Mouse (Mus musculus): ENCODE data around the gene Ccpg1os. TPM values are rescaled to one million over a fixed set of nuclear protein-coding genes. Genes with fewer than 3 reads are reported as not detected.

The Ccpg1os gene
- 1 to 10 TPM; 3.7 to 5.0 TPM for total RNA-seq (2021)
- long read RNA-seq, experiment 1, partial matches to known transcripts: 0 of 5 reads
- long read RNA-seq, experiment 1, other reads (novel, unspliced or antisense): 1 of 5 reads
- long read RNA-seq, experiment 2, partial matches to known transcripts: 0 of 3 reads
- long read RNA-seq, experiment 2, other reads (novel, unspliced or antisense): 0 of 3 reads

GRCm38 (mm10) chr9:72985250-72986220 is at the start of gene Ccpg1os, which contains the start of gene Ccpg1:
Ccpg1os (minus strand) TSS chr9:72985382.
Ccpg1 (plus strand) TSS chr9:72985429.
- peak; percentile 94 to 95 for DNase-seq
- intact Hi-C loops (cut with DNase I): no loop called here

- DNase-seq: no peak
- intact Hi-C loops (cut with DNase I): no loop called here
These were observed 48.2 kb upstream of the Ccpg1os start for GRCm38 (mm10) chr9:73033406-73033805.

- no peak for DNase-seq
- intact Hi-C loops (cut with DNase I): no loop called here
These were observed 46.2 kb upstream of the Ccpg1os start for GRCm38 (mm10) chr9:73031421-73031820.

GRCm38 (mm10) chr9:73030443-73030842 is 45.3 kb upstream of the Ccpg1os start:
- DNase-seq: no peak
- intact Hi-C loops (cut with DNase I): no loop called here

GRCm38 (mm10) chr9:73025818-73026636 is 40.8 kb upstream of the Ccpg1os start:
- intact Hi-C loops (cut with DNase I): no loop called here
- peak; percentile 9 to 26 for DNase-seq

GRCm38 (mm10) chr9:73020566-73021097 is 35.5 kb upstream of the Ccpg1os start:
- intact Hi-C loops (cut with DNase I): no loop called here
- no peak for DNase-seq

GRCm38 (mm10) chr9:73019841-73020240 is 34.7 kb upstream of the Ccpg1os start:
- no peak for DNase-seq

GRCm38 (mm10) chr9:73014724-73015123 is 29.5 kb upstream of the Ccpg1os start:
- intact Hi-C loops (cut with DNase I): no loop called here
- DNase-seq: no peak

More at GRCm38 (mm10) chr9:73019841-73020240, 34.7 kb upstream of the Ccpg1os start:
- intact Hi-C loops (cut with DNase I): no loop called here

- no peak for DNase-seq
- intact Hi-C loops (cut with DNase I): no loop called here
These were observed 27.4 kb upstream of the Ccpg1os start for GRCm38 (mm10) chr9:73012629-73013028.

GRCm38 (mm10) chr9:73008384-73008783 is 23.2 kb upstream of the Ccpg1os start:
- intact Hi-C loops (cut with DNase I): no loop called here
- DNase-seq: no peak

- intact Hi-C loops (cut with DNase I): no loop called here
- DNase-seq: no peak
These were observed 21.0 kb upstream of the Ccpg1os start for GRCm38 (mm10) chr9:73006175-73006574.

GRCm38 (mm10) chr9:73005106-73005505 is 19.9 kb upstream of the Ccpg1os start:
- intact Hi-C loops (cut with DNase I): no loop called here
- DNase-seq: no peak

- no peak for DNase-seq
- intact Hi-C loops (cut with DNase I): no loop called here
These were observed 18.9 kb upstream of the Ccpg1os start for GRCm38 (mm10) chr9:73004076-73004475.

GRCm38 (mm10) chr9:73002177-73002576 is 17.0 kb upstream of the Ccpg1os start:
- no peak for DNase-seq
- intact Hi-C loops (cut with DNase I): no loop called here

- intact Hi-C loops (cut with DNase I): no loop called here
- DNase-seq: no peak
These were observed 16.3 kb upstream of the Ccpg1os start for GRCm38 (mm10) chr9:73001314-73002011.

GRCm38 (mm10) chr9:73000487-73000886 is 15.3 kb upstream of the Ccpg1os start:
- intact Hi-C loops (cut with DNase I): no loop called here
- DNase-seq: no peak

GRCm38 (mm10) chr9:72996806-72997205 is 11.6 kb upstream of the Ccpg1os start:
- no peak for DNase-seq
- intact Hi-C loops (cut with DNase I): no loop called here

GRCm38 (mm10) chr9:72996167-72996566 is 11.0 kb upstream of the Ccpg1os start:
- intact Hi-C loops (cut with DNase I): no loop called here
- no peak for DNase-seq

GRCm38 (mm10) chr9:72992576-72992975 is 7.4 kb upstream of the Ccpg1os start:
- intact Hi-C loops (cut with DNase I): no loop called here
- DNase-seq: no peak

- intact Hi-C loops (cut with DNase I): no loop called here
- DNase-seq: no peak
These were observed 6.2 kb upstream of the Ccpg1os start for GRCm38 (mm10) chr9:72991420-72991819.
